Mouse (Mus musculus) lung, embryonic 16.5 days (tissue): Measurements from ENCODE around the gene Zfp94. TPM values are rescaled to one million over a fixed set of nuclear protein-coding genes. Genes with fewer than 3 reads are reported as not detected.

Source experiments
- microRNA-seq: library from miRNA; unstranded; fragments of <30 nt; microRNA quantifications from one replicate; pipeline ENCODE4, GENCODE M21; 2016
- polyA plus RNA-seq: library from polyadenylated mRNA; unstranded; fragments of >200 nt; fragmentation: Nextera tagmentation; extraction: Ambion mirVana; gene quantifications from 2 replicates; pipeline ENCODE4 v1.2.1, GENCODE M21; 2015

The Zfp94 gene
- polyA plus RNA-seq, 1 experiment from 2014 or later: 11.3 TPM

Small RNAs within 50 kb of the gene (microRNA-seq; reads per million reads assigned to microRNA genes)
- not detected for gene Gm27592

Other genes starting within 250 kb of the Zfp94 start
- 18.9 and 21.0 TPM in 2 replicates for gene Zfp180, start 234.7 kb downstream of the Zfp94 start, polyA plus RNA-seq
- gene Zfp112, start 204.4 kb downstream of the Zfp94 start, polyA plus RNA-seq: 5.3 and 6.0 TPM in 2 replicates
- gene Zfp235, start 182.5 kb downstream of the Zfp94 start, polyA plus RNA-seq: 18.4 and 18.5 TPM in 2 replicates
- gene Zfp114, start 141.6 kb downstream of the Zfp94 start, polyA plus RNA-seq: 6.1 and 6.9 TPM in 2 replicates
- 11.8 and 12.8 TPM in 2 replicates for gene Zfp111, start 105.2 kb downstream of the Zfp94 start, polyA plus RNA-seq
- gene Zfp109, start 79.1 kb downstream of the Zfp94 start, polyA plus RNA-seq: 4.7 and 5.4 TPM in 2 replicates
- gene Zfp108, start 61.9 kb downstream of the Zfp94 start, polyA plus RNA-seq: 3.5 and 4.2 TPM in 2 replicates
- gene Zfp93, start 46.2 kb downstream of the Zfp94 start, polyA plus RNA-seq: 9.3 and 10.8 TPM in 2 replicates
- 32.7 and 34.1 TPM in 2 replicates for gene Zfp61, start 15.4 kb downstream of the Zfp94 start, polyA plus RNA-seq
- gene Tescl, start 17.3 kb upstream of the Zfp94 start, polyA plus RNA-seq: not detected in 2 replicates
- 0.06 and 0.33 TPM in 2 replicates for gene Lypd5, start 32.5 kb upstream of the Zfp94 start, polyA plus RNA-seq
- gene Kcnn4, start 53.6 kb upstream of the Zfp94 start, polyA plus RNA-seq: 3.2 and 5.7 TPM in 2 replicates
- gene Smg9, start 83.0 kb upstream of the Zfp94 start, polyA plus RNA-seq: 22.7 and 24.6 TPM in 2 replicates
- gene Irgc1, start 135.6 kb upstream of the Zfp94 start, polyA plus RNA-seq: not detected in 2 replicates
- 17.6 and 19.7 TPM in 2 replicates for gene Plaur, start 145.8 kb upstream of the Zfp94 start, polyA plus RNA-seq
- gene Cadm4, start 165.4 kb upstream of the Zfp94 start, polyA plus RNA-seq: 1.4 and 1.8 TPM in 2 replicates
- gene Zfp428, start 190.3 kb upstream of the Zfp94 start, polyA plus RNA-seq: 30.4 and 31.8 TPM in 2 replicates
- gene AC161166.1, start 195.8 kb upstream of the Zfp94 start, polyA plus RNA-seq: 0.33 and 0.43 TPM in 2 replicates
- 5.6 and 6.5 TPM in 2 replicates for gene Irgq, start 214.0 kb upstream of the Zfp94 start, polyA plus RNA-seq
- 0.25 and 0.52 TPM in 2 replicates for gene Pinlyp, start 229.5 kb upstream of the Zfp94 start, polyA plus RNA-seq
- gene Xrcc1, start 229.6 kb upstream of the Zfp94 start, polyA plus RNA-seq: 112 TPM in 2 replicates